Mouse (Mus musculus) left cerebral cortex, postnatal 36 days (tissue): ENCODE data around the gene Arhgdig. TPM values are rescaled to one million over a fixed set of nuclear protein-coding genes. Genes with fewer than 3 reads are reported as not detected.

Source experiments
- DNase-seq, 2 experiments: peaks; one replicate each; pipeline ENCODE4 v3.0.0; 2021 to 2022; ENCODE audit warnings: low spot score in 2 of 2, mixed read lengths in 1 of 2
- intact Hi-C: fragments of 180-260 bp; cut with DNase I; formaldehyde crosslinking; loops from one replicate; pipeline ENCODE4 v1.15.1; 2025
- total RNA-seq, 2 experiments: library from RNA; stranded (reverse); gene quantifications; 2 replicates each; pipeline ENCODE4 v1.2.3; 2021

Gene Arhgdig
- total RNA-seq: 100 to 1,000 TPM in 1 of 2 experiments, 10 to 100 TPM in 1; 94.2 to 130 TPM

GRCm38 (mm10) chr17:26207686-26208085 is at the start of gene Arhgdig:
Arhgdig (minus strand) TSS chr17:26207786.
- intact Hi-C loops: no loop called here
- DNase-seq: no peak

- intact Hi-C loops: no loop called here
- DNase-seq: no peak
These were observed 47.7 kb upstream of the Arhgdig start for GRCm38 (mm10) chr17:26255313-26255712.

GRCm38 (mm10) chr17:26253399-26253798 is 45.8 kb upstream of the Arhgdig start:
- DNase-seq: no peak
- intact Hi-C loops: no loop called here

GRCm38 (mm10) chr17:26252539-26253251 is 45.1 kb upstream of the Arhgdig start, which contains the start of gene Luc7l:
Luc7l (plus strand) TSS chr17:26252896.
- DNase-seq: peak; percentile 97
- intact Hi-C loops: no loop called here

- intact Hi-C loops: no loop called here
- no peak for DNase-seq
These were observed 44.4 kb upstream of the Arhgdig start for GRCm38 (mm10) chr17:26251886-26252538.

GRCm38 (mm10) chr17:26244101-26244841 is 36.7 kb upstream of the Arhgdig start, which contains the start of gene Fam234a:
Fam234a (minus strand) TSS chr17:26244242.
- DNase-seq: peak; percentile 89
- intact Hi-C loops: loop anchor here (5.0 kb wide), 1 partner anchor 107 kb away; the partner anchor contains the start of gene Axin1

GRCm38 (mm10) chr17:26243471-26244100 is 36.0 kb upstream of the Arhgdig start:
- intact Hi-C loops: loop anchor here (5.0 kb wide), 1 partner anchor 106 kb away; the partner anchor contains the start of gene Axin1
- DNase-seq: no peak

- no peak for DNase-seq
These were observed 33.4 kb upstream of the Arhgdig start for GRCm38 (mm10) chr17:26240990-26241389.

GRCm38 (mm10) chr17:26240120-26240790 is 32.7 kb upstream of the Arhgdig start:
- no peak for DNase-seq
- intact Hi-C loops: loop anchor here (5.0 kb wide), 1 partner anchor 103 kb away; the partner anchor contains the start of gene Axin1

More at GRCm38 (mm10) chr17:26240990-26241389, 33.4 kb upstream of the Arhgdig start:
- intact Hi-C loops: loop anchor here (5.0 kb wide), 1 partner anchor 104 kb away; the partner anchor contains the start of gene Axin1

GRCm38 (mm10) chr17:26239551-26239950 is 32.0 kb upstream of the Arhgdig start:
- DNase-seq: no peak
- intact Hi-C loops: no loop called here

GRCm38 (mm10) chr17:26237667-26238066 is 30.1 kb upstream of the Arhgdig start:
- DNase-seq: no peak
- intact Hi-C loops: no loop called here

- intact Hi-C loops: no loop called here
- no peak for DNase-seq
These were observed 27.7 kb upstream of the Arhgdig start for GRCm38 (mm10) chr17:26235077-26235815.

- intact Hi-C loops: no loop called here
- no peak for DNase-seq
These were observed 26.8 kb upstream of the Arhgdig start for GRCm38 (mm10) chr17:26234386-26234785.

GRCm38 (mm10) chr17:26232863-26233262 is 25.3 kb upstream of the Arhgdig start:
- intact Hi-C loops: no loop called here
- no peak for DNase-seq

GRCm38 (mm10) chr17:26231156-26231555 is 23.6 kb upstream of the Arhgdig start:
- intact Hi-C loops: no loop called here
- no peak for DNase-seq

GRCm38 (mm10) chr17:26229776-26230175 is 22.2 kb upstream of the Arhgdig start:
- no peak for DNase-seq
- intact Hi-C loops: no loop called here

GRCm38 (mm10) chr17:26225150-26225549 is 17.6 kb upstream of the Arhgdig start:
- no peak for DNase-seq
- intact Hi-C loops: no loop called here

- DNase-seq: no peak
- intact Hi-C loops: no loop called here
These were observed 13.9 kb upstream of the Arhgdig start for GRCm38 (mm10) chr17:26221508-26221907.
